Mouse (Mus musculus): ENCODE measurements around the gene Lad1.

Lad1 gene

DNA sequence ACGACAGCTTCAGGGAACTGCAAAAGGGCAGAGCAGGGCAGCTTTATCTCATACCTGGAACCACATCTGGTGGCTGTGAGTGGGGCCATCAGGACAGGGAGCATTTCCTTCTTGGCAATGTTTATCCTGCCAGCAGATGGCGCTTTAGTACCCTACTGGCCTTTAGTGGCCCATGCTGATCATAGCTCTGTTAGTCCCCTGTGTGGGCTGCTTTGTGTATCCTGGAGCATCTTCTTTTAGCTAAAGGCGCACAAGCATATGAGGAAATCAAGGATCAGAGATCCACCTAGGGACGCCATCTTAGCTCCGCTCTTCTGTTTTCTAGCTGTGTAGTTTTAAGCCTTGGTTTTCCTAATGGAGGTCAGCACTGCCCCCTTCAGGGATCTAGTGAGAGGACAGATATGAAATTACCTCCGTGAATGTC lies 28.8 kb downstream of the Lad1 start:
- no peak for DNase-seq

DNA sequence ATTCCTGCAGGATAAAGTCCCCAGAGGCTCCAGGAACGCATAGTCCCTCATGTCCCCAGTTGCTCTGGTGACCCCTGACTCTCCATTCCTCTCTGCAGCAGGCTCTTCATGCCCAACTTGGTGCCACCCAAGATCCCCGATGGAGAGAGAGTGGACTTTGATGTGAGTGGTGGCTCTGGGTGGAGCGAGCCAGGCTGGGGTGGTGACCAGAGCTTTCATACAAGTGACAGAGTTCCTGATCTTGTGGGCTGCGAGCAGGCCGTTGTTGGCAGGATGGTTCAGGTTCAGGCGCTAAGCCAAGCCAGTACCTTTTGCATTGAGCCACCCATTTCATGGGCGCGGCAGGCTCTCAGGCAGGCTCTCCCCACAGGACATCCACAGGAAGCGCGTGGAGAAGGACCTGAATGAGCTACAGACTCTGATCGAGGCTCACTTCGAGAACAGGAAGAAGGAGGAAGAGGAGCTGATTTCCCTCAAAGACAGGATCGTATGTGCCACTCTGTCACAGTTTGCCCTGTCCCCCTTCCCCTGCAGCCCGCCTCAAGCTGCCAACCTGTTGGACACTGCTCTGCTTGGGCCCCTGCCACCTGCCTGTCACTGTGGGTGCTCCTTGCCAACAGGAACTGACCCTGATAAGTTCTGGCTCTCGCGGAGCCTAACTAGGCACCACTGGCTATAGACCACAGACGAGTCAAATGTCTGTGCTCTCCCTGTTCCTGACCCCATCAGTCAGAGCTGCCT lies 29.4 kb downstream of the Lad1 start:
- no peak for DNase-seq

DNA sequence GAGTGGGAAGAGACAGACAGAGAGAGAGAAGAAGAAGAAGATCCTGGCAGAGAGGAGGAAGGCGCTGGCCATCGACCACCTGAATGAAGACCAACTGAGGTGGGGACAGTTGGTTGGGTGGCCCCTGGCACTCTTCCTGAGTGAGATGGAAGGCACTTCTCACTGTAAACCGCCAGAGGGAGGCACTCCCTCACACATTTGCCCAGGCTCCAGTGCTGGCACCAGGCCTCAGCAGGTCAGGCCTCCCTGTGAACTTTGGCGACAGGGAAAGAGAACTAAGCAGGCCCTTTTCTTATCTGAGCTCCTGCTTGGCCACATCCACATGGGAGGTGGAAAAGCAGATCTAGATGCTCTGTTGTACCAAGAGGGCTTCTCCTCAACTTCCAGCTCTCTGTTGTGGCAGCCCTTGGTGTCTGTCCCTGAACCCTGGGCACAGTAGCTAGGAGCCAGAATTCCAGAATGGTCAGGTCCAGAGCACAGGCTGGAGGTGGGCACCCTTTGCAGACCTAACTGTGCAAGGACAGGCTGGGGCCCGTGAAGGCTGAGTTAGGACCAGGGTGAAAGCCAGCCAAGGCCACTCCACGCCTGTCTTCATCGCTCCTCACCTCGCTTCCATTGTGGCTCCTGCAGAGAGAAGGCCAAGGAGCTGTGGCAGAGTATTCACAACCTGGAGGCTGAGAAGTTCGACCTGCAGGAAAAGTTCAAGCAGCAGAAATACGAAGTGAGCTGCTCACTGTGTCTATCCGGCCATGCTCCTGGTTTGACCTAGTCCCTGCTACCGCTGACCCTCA lies 32.5 kb downstream of the Lad1 start:
- DNase-seq = peak; percentile 44

DNA sequence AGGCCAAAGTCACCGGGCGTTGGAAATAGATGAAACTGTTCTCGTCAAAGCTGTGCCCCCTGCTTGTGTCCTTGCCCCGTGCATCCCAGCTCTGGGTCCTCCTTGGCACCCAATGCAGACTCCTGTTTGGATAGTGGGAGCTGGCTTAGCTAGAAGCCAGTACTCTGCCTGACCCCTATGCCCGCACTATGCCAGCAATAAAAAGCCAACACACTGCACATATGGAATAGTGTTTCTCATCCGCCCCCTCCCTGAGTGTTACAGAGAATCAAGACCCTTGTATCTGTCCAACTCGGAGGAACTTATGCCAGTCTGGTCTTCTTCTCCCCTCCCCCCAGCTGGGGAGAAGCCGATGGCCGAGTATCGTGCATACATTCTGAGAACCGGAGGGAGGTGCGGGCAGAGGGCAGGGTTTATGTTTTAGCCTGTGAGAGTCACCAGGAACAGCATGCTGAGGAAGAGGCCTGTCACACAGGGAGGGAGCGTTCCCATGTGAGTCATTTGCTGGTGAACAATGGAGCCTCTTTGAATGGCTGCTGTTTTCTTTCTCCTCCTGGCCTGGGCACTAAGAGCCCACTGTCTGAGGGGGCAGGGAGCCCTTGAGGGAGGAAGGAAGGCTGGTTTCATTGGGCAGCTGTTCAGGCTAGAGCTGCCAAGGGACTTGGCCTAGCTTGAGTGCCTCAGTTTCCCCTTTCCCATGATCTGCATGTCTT lies 33.8 kb downstream of the Lad1 start:
- peak; percentile 69 for DNase-seq

DNA sequence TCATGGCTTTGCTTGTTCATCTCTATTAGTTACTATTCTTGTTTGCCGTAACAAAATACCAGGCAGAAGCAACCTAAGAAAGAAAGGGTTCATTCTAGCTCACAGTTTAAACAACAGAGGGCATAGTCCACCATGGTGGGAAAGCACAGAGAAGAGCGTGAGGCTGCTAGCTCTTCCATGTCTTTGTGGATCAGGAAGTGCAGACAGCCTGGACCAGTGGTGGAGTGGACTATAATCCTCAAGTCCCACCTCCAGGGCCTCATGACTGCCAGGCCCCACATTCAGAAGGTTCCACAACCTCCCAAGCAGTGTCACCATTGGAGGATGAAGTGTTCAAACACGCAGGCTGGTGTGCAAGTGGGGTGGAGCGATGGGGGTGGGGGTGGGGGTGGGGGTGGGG lies 34.8 kb downstream of the Lad1 start:
- DNase-seq = no peak

DNA sequence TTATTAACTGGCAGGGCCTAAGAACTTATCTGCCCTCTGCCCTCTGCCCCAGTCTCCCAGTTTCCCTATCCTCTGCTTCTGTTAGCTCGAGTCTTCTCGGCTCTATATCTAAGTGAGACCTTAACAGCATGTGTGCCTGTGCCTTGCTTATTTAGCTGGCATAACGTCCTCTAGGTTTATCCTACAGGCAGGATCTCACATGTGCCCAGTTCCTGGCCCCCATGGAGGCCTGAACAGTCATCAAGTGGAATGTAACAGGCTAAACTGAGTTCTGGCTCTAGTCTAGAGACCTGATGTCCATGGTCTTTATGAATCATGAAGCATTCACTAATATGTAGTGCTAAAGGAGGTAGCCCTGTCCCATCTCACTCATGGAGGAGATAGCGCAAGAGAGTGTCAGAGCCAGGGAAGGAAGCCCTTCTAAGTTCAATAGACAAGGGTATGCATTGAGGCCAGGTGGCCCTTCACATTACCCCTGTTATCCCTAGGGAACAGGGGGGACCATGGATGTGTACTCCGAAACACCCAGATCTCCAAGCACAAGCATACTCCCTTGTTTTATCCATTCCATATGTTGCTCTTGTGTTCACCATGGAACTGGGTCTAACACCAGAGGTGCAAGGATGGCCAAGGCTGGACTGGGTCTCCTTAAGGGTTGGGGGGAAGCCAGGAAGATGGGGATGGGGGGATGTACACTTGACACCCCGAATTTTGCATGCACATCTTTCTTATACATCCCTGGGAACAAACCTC lies 36.4 kb downstream of the Lad1 start:
- no peak for DNase-seq

DNA sequence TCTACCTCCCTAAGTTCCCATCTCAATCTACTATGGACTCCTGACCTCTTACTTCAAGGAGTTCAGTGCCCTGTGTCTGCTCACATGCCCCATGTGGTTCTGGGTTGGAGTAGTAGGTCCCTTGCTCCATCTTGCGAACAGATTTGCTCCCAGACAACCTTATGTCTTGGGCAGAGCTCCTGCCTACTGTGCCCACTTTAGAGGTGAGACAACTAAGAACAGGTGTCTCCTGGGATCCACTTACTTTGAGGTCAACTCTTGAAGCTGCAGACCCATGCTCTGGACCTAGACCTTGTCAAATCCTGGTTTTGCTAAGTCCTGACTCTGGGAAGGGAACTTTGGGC lies 36.9 kb downstream of the Lad1 start:
- DNase-seq = no peak

DNA sequence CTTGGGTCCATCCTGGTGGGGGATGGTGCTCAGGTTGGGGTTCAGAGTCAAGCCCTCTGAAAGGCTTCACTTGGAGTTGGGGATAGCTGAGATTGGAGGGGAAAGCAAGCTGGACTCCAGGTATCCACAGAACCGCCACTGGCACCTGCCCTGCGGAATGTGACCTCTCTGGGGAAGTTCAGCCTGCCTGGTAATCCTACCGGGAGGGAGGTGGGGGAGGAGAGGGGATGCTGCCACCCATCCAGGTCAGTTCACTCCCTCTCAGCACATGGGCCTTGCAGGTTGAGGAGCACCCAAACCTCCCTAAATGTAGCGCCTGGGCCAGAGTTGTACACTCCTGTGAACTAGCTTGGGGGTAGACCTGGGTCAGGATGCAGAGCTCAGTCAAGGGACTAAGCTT lies 37.7 kb downstream of the Lad1 start:
- DNase-seq = no peak

DNA sequence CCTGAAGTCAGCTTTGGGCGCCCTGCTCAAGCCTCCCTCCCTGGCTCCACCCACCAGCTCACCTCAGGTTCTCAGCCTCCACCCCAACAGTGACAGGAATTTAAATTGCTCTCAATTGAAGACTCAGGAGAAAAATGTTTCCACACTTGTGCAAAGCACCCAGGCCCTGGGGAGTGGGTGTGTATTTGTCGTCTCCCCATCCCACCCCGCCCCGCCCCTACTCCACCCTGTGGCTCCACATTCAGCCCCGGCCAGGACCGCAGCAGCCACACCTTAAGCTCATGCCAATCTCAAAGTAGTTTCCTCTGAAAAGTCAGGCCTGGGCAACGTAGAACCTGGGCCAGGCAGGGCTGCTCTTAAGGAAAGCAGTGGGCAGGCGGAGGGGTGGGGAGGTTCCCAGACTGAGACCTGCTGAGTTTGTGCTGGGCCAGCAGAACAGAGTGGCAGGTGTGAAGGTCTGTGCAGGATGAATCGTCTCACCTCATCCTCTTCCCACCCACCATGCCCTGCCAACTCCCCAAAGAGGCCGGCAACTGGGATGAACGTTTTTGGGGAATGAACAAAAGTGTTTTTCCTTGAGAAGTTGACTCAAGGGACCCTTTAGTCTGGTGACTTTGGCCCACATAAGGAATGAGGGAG lies 38.9 kb downstream of the Lad1 start:
- DNase-seq = no peak

DNA sequence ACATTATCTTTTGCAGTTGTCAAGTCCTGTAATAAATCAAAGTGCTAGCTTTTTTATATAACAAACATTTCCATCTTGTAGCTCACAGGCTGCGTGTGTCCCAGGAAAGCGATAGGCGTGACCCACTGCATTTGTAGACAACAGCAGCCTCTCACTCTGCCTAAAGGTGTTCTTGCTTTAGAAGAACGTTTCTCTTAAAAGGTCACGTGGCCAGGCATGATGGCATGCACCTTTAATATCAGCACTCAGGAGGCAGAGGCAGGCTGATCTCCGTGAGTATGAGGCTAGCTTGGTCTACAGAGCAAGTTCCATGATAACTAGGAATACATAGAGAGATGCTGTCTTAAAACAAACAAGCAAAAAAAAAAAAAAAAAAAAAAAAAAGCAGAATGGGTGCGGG lies 40.1 kb downstream of the Lad1 start:
- no peak for DNase-seq

DNA sequence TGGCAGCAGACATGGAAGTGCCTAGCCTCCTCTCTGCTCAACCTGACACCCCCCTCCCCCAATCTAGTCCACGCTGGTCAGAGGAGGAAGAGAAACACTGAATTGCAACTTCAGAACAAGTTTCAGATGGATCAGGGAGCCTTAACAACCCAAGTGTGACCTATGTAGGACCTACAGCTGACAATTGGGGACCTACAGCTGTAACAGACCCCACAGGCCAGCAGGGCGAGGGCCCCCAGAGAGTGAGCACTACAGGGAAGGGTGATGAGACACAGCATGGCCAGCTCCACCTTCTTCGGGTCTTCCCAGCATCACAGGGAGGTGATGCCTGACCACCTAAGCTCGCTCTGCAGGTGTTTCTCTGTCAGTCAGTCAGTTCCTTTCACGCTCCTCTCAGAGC lies 42.7 kb downstream of the Lad1 start:
- no peak for DNase-seq

DNA sequence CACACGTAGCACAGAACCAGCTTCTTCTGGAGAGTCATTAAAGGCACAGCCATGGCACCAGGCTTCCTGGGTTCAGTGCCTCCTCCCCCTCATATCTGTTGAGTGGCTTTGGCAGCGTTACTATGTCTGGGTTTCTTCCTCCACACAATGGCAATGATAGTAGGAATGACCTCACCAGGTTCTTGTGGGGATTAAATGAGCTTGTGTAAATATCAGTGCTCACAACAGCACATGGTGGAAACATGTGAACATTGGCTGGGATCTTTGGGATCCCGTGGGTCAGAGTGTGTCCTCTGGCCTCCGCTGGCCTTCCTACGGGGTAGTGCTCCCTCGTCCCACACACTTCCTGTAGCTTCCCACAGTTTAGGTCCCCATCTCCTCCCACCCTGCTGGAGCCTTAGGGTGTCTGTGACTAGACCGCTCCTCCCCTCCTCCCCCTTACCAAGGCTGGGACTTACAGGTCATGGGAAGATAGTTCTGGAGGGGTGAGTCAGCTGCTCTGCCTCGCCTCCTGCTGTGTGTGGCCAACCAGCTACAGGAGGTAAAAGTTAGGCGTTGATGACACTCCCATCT lies 43.7 kb downstream of the Lad1 start:
- no peak for DNase-seq

DNA sequence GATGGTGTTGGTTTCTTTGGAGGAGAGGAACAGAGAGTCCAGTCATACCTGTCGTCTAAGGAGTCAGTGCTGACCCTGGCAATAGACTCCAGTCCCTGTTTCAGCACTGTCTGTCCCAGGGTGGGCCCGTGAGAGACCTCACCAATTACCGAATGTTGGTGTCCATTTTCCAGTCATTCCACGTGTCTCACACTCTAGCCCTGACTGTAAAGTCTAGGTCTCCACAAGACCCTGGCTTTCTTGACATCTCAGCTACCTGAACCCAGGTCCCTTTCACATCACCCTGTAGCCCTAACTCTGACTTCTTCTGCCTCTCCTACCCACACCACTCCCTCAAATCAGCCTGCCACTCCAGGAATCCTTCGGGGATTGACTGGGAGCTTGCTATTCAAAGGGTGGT lies 44.2 kb downstream of the Lad1 start:
- DNase-seq = no peak

DNA sequence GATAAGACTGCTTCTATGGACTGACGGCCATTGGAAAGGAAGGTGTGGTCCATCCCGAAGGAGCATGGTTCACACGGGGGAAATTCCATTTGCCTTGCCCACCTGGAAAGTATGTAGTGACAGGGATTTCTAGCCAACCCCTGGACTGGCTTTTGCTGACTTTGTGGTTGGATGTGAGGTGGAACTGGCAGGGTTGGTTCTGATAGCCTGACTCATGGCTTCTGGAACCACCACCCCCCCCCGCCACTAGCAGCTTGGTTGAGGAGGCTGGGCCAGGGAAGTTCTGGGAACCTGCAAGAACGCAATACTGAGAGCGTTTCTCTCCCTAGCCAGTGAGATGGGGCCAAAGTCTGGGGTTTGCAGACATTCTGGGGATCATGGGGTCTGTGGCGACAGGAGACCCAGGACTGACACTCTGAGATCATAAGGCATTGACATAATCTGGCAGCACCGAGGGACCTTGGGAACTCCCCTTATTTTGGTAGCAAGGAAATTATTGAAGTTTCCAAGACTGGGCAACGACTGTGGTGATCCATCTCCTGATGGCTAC lies 45.5 kb downstream of the Lad1 start:
- DNase-seq = no peak

DNA sequence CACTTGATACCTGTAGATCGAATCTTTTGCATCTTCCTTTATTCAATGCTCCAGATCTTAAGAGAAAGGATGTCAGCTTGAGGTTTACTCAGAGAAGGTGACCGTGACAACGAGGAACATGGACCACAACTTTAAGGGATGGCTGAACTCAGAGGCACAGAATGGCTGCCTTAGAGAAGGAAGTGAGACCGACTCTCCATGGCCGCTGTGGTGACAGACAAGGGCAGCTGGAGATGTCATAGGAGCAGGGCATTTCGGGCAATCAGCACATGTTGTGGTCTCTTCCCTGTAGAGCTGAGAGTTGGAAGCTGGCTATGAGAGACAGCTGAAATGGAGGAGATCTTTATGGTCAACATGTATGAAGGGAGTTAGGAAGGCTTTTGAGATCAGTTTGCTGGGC lies 46.4 kb downstream of the Lad1 start:
- DNase-seq = no peak

DNA sequence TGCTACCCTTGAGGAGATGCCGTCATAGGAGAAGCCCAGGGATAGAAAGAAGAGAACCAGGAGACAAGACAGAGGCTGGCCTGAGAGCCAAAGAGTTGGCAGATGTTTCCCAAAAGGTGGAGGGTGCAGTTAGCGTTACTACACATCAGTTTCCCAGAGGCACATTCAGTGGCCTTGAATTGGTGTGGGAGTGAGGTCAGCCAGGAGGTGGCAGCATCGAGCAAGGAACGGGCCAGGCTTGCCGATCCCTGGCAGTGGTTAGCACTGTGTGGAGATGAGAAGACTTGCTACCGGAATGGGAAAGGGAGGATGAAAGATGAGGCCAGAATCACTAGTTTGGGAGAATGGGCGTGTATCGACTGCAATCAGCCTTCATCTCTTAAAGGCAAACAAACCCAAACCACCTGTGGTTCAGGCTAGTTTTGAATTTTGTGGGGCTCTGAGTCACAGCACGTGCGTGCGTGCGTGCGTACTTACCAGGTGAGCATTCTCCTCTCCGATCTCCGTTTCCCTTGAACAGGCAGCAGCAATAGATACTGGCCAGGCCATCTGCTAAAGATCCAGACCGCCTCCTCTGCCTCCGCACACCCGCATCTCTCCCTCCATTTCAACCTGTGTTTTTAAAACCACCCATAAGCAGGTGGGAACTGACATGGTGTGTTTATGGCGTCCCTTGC lies 47.3 kb downstream of the Lad1 start:
- peak; percentile 66 for DNase-seq

DNA sequence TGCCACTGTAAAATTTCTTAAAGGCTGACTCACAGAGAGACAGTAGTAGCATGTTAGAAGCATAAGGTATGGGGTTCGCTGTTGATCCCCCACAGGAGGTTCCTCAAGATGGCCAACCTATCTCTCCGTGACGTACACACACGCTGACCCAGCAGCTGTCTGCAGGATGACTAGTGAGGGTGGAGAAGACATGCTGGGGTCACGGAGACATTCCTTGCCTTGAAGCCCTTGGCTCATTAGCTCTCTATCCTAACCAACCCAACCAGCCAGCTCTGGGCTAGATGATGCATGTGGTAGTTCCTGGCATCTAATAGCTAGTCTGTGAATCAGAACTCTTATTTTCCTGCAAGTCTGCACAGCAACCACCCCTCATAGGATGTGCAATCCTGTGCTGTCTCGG lies 50.2 kb downstream of the Lad1 start:
- DNase-seq = no peak

DNA sequence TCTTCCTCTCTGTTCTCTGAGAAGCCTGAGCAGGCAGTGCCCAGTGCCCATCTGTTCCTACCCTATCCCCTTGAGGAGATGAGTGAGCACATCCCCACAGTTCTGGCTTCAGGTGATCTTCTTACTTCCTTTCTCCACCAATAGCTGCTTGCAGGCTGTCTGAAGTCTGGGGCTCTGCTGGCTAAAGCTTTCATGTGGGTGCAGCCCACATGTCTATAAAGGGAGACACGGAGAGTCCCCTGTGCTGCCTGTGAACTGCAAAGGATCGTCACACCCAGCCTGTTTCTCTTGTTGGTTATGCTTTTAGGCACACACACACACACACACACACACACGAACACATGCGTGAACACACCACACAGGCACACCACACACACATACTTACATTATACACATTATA lies 54.6 kb downstream of the Lad1 start:
- no peak for DNase-seq

DNA sequence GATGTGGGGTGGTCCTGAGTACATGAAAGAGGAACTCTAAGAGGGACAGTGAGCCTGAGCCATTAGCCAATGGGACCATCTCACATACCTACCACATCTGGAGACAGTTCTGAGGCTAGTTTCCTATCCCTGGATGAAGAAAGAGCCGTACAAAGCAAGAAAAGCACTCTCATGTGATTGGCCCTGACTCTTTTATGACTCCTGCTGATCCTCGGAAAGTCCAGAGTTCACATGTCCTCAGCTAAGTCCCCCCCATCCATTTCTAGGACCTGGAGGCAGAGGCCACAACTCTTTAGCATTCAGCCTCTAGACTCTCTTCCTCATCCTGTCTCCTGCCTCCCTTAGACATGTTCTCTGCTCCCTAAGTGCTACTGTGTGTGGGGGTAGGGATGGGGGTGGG lies 58.9 kb downstream of the Lad1 start:
- DNase-seq = no peak

DNA sequence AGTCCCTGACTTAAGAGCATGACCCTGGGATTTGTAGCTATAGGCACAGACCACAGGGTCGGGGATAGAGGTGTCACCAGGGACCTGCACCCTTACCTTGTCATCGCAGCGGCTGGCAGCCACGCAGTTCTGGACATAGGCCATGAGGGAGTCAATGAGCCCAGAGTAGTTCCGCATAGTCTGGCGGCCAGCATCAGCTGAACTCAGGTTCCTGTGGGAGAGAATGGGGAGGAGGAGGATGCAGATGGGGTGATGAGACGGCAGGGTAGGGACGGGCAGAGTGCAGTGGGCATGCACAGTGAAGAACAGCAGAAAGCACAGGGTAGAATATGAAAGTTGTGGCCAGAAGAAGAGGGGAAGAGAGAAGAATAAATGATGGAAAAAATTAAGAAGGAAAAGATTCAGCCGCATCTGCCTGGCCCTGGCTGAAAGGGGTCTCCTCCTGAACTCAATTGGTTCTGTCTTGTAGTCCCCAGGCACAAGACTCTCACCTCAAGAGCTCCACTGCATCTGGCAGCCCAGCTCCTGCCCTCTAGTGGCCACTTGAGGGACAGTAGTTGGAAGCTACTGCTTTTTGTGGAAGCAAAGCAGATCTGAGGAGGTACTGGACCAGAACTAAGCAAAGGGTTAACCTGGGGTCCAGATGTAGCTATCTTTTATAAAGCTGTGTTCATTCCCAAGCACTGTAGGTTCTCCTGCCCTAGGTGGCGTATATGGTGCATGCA lies 64.1 kb downstream of the Lad1 start:
- DNase-seq = peak; percentile 54

Measured in layer of hippocampus, adult 9-11 months (tissue).